Mouse (Mus musculus) embryonic fibroblast, embryonic 13.5 days (primary cell): ENCODE results near the gene Popdc2. TPM values are rescaled to one million over a fixed set of nuclear protein-coding genes. Genes with fewer than 3 reads are reported as not detected.

Source experiments
- H3K27ac ChIP-seq: 2 replicates; pipeline ENCODE4 v1.5.1; 2012; ENCODE audit warnings: low read length, control low read depth, inconsistent platforms; ENCODE audit not compliant: insufficient read depth
- H3K4me1 ChIP-seq: 2 replicates; pipeline ENCODE4 v1.6.1; 2011; ENCODE audit warnings: low read length; ENCODE audit not compliant: control insufficient read depth, insufficient read depth
- H3K4me3 ChIP-seq: 2 replicates; pipeline ENCODE4 v1.5.1; 2011; ENCODE audit warnings: mild to moderate bottlenecking, control low read depth, low read length; ENCODE audit not compliant: insufficient read depth
- CTCF ChIP-seq: IDR thresholded peaks from 2 replicates; pipeline ENCODE4 v1.5.1; 2011; ENCODE audit warnings: mild to moderate bottlenecking, control low read depth, low read length, moderate library complexity, borderline replicate concordance; ENCODE audit not compliant: insufficient read depth
- POLR2A ChIP-seq: IDR thresholded peaks from 2 replicates; pipeline ENCODE4 v1.6.1; 2011; ENCODE audit warnings: low read depth, mild to moderate bottlenecking, control low read depth, low read length, moderate library complexity
- polyA plus RNA-seq: library from polyadenylated mRNA; stranded (reverse); fragments of >200 nt; gene quantifications from 2 replicates; pipeline ENCODE4 v1.2.4, GENCODE M21; 2011; ENCODE audit warnings: low read depth; ENCODE audit not compliant: missing spikeins, insufficient read length

The Popdc2 gene
- polyA plus RNA-seq, 1 experiment = 1.0 TPM

- Histone ChIP-seq H3K4me3 (no peak overlapping the region), H3K4me1 (no peaks in the 10 kb centered on the region), H3K27ac (no peak overlapping the region)
- TF ChIP-seq CTCF (no peak), POLR2A (no peak)
These were observed 8.4 kb upstream of the Popdc2 start for GRCm38 (mm10) chr16:38353642-38354041.

- H3K4me3 ChIP-seq = no peak overlapping the region
- no peak for TF ChIP-seq CTCF
- no peak for TF ChIP-seq POLR2A
- no peak overlapping the region for H3K27ac ChIP-seq
- H3K4me1 ChIP-seq = no peaks in the 10 kb centered on the region
These were observed 7.7 kb upstream of the Popdc2 start for GRCm38 (mm10) chr16:38354185-38354913.

DNA sequence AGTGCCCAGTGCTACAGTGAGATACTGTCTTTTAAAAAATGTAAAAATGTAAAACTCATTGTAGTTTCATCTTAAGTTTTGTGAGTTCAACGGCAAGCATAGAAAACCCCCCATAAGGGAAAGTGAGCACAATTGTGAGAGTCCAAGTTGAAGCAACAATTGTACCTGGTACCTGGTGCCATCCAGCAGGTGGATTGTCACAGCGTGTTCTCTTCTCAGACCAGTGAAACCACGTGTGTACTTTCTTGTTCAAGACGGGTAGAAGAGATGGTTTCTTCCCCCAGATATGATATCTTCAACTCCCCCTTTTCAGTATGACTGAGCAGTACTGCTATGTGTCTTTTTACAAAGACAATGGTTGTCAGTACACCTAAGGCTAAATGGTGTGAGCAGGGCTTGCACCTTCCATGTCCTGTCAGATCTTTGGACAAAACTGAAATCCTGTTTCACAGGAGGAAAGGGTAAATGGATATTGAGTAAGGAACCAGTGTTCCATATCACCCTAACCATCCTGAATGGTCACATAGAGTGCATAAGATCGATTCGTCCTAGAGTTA, 3.7 kb upstream of the Popdc2 start:
- no peak overlapping the region for H3K27ac ChIP-seq
- no peaks in the 10 kb centered on the region for H3K4me1 ChIP-seq
- TF ChIP-seq CTCF (no peak), POLR2A (no peak)
- no peak overlapping the region for H3K4me3 ChIP-seq

DNA sequence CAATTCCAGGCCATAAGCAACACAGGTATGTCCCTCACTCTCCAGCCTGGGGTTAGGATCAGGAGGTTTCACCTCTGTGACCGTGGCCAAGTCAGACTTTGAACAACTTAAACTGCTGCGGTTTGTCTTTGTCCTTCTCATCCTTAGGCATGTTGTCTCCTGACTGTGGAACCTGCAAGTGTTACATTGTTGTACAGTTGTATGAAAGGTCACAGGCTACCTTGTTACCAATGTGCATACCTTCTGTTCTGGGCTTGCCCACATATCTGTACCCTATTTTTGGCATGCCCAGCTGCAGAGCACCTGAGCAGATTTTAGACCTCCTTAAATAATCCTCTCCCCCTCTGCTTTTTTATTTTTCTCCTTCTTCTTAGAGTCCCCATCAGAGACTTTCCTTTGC, 2.8 kb upstream of the Popdc2 start:
- Histone ChIP-seq H3K27ac (no peak overlapping the region), H3K4me1 (no peaks in the 10 kb centered on the region), H3K4me3 (no peak overlapping the region)
- no peak for TF ChIP-seq POLR2A
- no peak for TF ChIP-seq CTCF

DNA sequence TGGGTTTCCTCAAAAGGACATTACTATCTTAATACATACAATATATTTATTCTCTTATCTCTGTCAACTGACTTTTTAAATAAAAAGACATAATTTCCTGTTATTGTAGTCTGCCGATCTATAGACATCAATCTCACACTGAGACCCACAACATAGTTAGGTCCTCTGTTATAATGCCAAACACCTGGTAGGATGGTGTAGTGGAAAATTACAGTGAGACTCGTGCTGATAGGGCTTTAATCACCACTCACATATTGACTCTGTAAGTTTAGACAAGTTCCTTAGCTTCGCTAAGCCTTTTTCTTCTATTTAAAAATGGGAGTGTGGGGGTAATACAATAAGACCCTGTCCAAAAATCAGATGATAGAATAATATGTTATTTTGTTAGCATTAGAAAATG, 2.2 kb upstream of the Popdc2 start:
- H3K4me3 ChIP-seq = no peak overlapping the region
- H3K27ac ChIP-seq = no peak overlapping the region

DNA sequence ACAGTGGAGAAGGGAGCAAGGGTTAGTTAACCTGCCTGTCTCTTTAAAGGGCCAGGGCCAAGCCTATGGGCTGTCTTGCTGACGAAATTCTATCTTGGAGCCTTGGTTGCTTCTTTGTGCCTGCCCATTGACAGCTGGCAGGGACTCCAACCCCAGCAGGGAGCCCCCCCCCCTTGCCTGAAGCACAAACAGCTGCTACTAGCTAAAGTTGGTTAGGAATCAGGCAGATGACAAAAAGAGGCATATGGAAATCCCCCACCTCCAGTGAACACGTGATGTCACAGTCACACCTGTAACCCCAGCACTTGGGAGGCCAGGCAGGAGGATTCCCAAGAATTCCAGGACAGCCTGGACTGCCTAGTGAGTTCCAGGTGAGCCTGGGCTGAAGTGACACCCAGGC, 1.7 kb upstream of the Popdc2 start:
- no peak overlapping the region for H3K27ac ChIP-seq
- no peaks in the 10 kb centered on the region for H3K4me1 ChIP-seq
- H3K4me3 ChIP-seq = no peak overlapping the region
- TF ChIP-seq CTCF (no peak), POLR2A (no peak)

More for the DNA sequence above, 2.2 kb upstream of the Popdc2 start:
- no peaks in the 10 kb centered on the region for H3K4me1 ChIP-seq
- TF ChIP-seq CTCF = no peak
- no peak for TF ChIP-seq POLR2A

DNA sequence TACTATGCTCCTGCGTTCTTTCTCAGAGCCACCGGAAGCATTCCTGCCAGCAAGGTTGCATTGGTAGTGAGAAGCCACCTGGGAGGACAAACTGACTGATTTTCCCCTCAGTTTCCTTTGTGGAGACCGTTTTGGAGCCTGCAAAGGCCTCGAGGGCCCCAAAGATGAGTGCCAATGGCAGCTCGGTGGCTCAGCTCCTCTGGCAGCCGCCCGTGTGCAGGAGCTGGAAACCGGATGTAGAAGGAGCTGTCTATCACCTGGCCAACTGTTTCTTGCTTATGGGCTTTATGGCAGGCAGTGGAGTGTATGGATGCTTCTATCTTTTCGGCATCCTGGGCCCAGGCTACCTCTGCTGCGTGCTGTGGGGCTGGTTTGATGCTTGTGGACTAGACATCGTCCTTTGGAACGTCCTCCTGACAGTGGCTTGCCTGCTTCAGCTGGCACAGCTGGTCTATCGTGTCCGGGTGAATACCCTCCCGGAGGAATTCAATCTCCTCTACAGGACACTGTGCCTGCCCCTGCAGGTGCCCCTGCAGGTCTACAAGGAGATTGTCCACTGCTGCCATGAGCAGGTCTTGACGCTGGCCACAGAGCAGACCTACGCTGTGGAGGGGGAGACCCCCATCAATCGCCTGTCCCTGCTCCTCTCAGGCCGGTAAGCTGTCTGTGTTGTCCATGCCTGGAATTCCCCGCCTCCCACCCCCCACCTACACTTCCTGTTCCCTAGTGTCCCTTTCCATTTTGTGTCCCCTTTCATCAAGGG, 665 bp downstream of the Popdc2 start:
- Histone ChIP-seq H3K27ac (no peak overlapping the region), H3K4me3 (no peak overlapping the region), H3K4me1 (no peaks in the 10 kb centered on the region)
- TF ChIP-seq POLR2A (no peak), CTCF (no peak)

GRCm38 (mm10) chr16:38363256-38363595, 1.2 kb downstream of the Popdc2 start:
- no peak overlapping the region for H3K4me3 ChIP-seq
- no peak overlapping the region for H3K27ac ChIP-seq
- no peaks in the 10 kb centered on the region for H3K4me1 ChIP-seq
- no peak for TF ChIP-seq CTCF
- TF ChIP-seq POLR2A = no peak

DNA sequence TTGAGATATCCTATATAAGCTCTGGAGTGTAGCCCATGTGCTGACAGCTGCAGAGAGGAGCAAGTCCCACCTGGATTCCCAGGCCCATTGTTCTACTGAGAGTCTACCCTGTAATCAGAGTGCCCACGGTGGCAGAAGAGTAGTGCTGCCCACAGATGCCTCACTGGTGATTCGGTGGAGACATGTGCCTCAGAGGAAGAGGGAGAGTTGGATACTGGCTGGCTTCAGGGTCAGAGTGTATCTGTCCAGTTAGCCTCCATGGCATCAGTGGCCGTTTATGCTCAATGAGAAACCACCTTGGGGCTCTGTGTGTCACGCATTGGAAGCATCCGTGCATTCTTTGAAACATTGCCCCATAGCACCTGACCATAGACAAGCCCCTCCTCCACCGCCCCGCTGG, 1.6 kb downstream of the Popdc2 start:
- TF ChIP-seq CTCF (no peak), POLR2A (no peak)
- Histone ChIP-seq H3K4me1 (no peaks in the 10 kb centered on the region), H3K4me3 (no peak overlapping the region), H3K27ac (no peak overlapping the region)

- Histone ChIP-seq H3K4me3 (no peak overlapping the region), H3K4me1 (no peaks in the 10 kb centered on the region), H3K27ac (no peak overlapping the region)
- TF ChIP-seq POLR2A (no peak), CTCF (no peak)
These were observed 3.4 kb downstream of the Popdc2 start for GRCm38 (mm10) chr16:38365390-38365789.
